Mouse (Mus musculus) yolk sac, embryonic 10.5 days (tissue): Measurements from ENCODE around the gene B4galt5.
A peak's percentile ranks its signal among the peaks of the same experiment; 100 is the strongest.

Source experiments
- DNase-seq: peaks from one replicate; pipeline ENCODE4 v3.0.0-alpha.2; 2017; ENCODE audit warnings: low spot score

B4galt5 gene

GRCm38 (mm10) chr2:167331432-167331921, 17.5 kb downstream of the B4galt5 start:
- DNase-seq: no peak

DNA sequence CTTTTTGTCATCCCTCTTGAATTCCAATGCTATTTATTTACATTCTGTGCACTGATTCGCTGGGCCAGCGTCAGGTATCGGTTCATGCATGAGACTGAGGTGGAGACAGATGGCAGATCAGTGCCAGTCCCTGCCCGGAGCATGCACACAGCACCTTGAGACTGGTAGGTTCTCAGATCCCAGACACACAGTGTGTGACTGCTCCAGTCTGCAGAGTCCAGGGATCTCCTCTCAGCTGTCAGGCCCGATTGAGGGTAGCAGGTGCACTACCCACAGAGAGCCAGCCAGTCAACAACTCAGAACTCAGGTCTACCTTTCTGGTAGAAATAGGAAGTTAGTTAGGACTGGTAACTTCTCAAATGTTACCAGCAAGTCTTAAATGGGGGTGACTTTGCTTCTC, 18.4 kb downstream of the B4galt5 start:
- DNase-seq: no peak

DNA sequence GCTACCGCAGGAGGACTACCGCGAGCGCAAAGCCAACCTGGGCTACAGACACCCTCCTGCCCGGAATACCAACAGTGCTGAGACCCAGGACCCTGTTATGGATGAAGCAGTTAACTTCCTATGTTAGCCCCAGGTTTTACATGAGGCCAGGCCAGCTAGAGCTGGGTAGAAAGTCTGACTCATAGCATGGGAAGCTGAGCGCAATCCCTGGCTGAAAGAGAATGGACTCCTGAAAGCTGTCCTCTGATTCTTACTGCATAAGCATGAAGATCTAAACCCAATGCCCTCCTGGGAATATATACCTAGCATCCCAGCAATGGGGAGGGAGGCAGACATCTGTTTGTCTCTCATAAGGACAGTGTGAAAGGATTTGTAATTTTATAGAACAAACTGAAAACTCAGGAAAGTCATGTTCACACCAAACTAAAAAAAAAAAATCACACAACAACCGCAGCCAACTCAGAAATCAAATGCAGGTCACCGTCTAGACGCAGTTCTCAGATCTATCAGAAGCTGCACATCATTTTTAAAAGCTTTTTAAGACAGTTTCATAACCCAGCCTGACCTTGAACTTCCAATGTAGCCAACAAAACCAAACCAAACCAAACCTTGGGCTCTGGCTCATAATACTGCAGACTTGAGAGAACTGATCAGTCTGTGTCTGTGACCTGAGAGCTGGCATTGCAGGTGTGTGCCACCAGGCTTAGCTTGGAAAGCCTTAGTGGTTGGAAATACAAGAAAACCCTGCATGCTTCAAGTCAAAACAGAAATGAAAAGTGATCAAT, 19.3 kb downstream of the B4galt5 start:
- DNase-seq: no peak

- DNase-seq: no peak
Observed at GRCm38 (mm10) chr2:167328340-167328739, 20.6 kb downstream of the B4galt5 start.

DNA sequence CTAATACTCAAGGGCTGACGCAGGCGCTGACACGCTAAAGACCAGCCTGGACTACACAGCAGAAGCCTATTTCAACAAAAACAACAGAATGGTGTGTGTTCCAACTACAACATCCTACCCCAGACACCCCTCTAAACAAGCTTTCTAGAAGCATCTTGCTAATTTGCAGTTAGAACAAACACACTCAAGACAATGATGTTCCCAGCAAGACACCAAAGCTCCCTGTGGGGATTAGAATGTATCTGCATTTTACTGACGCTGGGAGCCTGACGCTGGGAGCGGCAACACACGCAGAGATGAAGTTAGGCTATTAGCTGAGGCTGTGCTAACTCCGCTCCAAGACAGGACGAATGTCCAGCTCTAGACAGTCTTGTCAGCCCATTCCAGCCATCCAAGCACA, 22.4 kb downstream of the B4galt5 start:
- no peak for DNase-seq

GRCm38 (mm10) chr2:167324151-167324930, 24.6 kb downstream of the B4galt5 start:
- no peak for DNase-seq

DNA sequence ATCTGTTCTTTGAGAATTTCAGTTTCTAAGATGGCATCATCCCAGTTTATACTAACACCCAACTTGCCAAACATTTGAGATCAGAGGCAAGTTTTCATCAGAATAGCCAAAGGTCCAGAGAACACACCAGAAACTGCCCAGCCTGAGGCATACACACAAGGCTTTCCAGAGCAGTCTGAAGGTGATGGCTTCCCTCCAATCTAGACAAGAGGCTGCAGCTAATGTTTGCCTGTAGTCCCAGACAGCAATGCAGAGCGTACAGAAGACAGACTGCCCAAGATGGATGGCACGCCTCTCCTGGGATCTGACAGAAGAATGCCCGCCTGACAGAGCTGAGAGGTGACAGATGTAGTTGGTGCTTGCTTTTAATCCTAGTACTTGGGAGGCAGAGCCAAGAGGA, 25.9 kb downstream of the B4galt5 start:
- no peak for DNase-seq

DNA sequence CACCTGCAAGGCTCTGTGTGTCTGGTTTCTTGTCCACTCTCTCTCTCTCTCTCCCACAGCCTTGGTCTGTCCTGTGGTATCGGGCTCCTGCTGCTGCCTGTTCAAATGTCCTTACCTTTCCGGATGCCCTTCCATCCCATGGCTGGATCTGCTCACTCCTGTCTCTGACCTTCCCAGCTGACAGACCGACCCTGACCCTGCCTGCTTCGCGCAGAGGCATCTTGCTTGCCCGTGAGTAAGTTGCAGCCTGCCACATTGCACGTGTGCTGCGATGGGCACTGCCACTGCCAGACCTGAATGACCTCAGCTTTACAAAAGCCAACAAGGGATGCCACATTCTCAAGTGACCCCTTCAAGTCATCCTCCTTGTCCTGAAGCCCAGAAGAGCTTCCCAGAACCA, 27.6 kb downstream of the B4galt5 start:
- no peak for DNase-seq

GRCm38 (mm10) chr2:167318981-167319380, 30.0 kb downstream of the B4galt5 start:
- peak; percentile 76 for DNase-seq

DNA sequence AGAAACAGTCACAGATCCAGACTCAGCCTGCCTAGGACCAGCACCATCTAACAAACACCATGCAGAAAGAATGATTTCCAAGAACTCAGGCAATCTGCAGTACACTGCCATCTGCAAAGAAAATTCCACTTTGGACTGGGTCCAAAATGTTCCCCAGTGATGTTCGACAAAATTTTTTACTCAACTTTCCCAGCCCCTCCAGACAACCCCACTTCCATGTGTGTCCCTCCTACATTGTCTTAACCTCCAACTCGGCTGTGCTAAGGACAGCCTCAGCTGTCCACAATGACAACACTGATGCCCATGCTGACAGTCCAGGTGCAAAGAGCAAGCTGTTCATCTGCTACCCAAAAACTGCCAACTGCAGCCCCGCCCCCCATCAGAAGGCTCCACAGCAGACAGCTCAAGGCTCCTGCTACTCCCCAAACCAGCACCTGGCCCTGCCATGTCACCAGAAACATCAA, 32.2 kb downstream of the B4galt5 start:
- DNase-seq: no peak

GRCm38 (mm10) chr2:167314491-167314890, 34.5 kb downstream of the B4galt5 start:
- no peak for DNase-seq

GRCm38 (mm10) chr2:167313501-167314326, 35.3 kb downstream of the B4galt5 start:
- peak; percentile 78 for DNase-seq

DNA sequence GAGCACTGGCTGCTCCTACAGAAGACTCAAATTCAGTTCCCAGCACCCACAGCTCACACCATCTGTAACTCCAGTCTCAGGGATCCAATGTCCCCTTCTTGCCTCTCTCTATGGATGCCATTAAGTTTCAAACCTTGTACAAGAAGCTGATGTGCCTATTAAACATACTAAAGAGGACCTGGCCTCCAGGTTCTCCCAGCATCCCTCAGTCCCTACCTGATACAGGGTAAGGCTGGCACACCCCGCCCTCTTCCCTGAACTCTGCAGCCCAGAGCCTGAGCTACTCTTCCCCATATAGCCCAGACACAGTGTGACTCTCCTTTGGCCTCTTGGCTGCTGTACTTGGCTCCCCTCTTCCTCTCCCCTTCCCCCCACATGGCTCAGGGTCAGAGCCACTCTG, 38.9 kb downstream of the B4galt5 start:
- no peak for DNase-seq

DNA sequence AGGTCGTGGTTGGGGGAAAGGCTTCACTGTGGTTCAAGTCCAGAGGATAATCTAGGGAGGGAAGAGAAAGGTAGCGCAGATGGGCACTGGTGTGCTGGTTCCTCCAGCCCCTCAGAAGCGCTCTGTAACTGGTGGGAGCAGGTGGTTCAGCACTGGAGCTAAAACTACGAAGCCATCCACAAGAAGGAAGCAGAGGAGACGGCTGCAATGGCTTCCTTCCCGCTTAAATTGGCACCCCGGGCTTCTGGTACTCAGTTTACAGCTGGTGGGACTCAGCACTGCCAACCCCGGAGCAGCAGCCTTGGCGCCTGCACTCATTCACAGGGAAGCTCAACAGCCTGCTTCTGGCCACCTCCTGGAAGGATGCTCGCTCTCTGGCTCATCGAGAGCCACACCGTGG, 39.7 kb downstream of the B4galt5 start:
- no peak for DNase-seq

- peak; percentile 17 for DNase-seq
Observed at GRCm38 (mm10) chr2:167307716-167308115, 41.3 kb downstream of the B4galt5 start.

DNA sequence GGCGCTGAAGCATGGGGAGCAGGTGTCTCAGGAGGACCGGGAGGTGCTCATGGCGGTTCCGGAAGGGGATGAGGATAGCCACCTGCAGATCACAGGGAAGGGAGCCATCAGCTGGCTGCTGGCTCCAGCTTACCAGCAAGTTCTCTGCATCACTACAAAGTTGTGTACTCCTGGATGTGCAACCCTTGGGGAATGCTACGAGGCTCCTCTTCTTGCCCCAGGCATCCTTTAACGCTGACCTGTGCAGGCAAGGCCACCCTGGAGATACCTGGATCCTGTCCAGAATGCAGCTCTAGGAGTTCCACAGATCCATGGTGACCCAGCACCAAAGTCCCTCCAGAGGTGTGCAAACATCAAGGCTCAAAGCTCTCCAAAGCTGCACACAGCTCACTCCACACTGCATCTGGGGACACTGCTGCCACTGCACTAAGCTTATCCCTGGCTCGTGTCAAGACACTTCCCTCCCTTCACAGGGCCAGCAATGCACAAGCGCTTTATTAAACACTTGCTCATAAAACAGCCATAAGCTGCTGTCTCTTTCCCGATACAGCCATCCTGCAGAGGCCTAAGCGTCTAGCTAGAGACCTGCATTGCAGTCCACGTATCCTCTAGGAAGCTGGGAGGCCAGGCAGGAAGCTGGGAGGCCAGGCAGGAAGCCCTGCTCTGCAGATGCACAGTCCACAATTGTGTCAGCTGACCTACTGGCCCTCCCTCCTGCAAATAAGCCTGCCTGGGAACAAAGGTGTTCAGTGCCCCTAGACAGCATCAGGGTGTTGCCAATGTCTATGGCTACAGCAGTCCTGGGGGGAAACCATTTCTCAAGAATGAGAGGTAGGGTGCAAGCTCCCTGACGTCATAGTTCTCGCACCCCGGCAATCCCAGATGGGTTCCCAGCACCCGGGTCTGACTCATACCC, 42.1 kb downstream of the B4galt5 start:
- peak; percentile 54 for DNase-seq

DNA sequence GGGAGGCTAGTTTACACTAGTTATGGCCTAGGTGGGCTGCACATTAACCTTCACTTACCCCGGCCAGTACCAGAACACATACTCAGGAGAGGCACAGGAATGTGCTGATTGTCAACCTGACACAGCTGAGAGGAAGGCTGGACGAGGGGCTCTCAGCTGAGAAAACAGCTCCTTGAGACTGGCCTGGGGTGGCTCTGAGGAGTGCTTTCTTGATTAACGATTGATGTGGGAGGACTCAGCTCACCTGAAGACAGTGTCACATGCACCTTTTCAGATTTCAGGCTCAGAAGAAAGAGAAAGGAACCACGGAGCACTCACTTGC, 42.7 kb downstream of the B4galt5 start:
- no peak for DNase-seq

DNA sequence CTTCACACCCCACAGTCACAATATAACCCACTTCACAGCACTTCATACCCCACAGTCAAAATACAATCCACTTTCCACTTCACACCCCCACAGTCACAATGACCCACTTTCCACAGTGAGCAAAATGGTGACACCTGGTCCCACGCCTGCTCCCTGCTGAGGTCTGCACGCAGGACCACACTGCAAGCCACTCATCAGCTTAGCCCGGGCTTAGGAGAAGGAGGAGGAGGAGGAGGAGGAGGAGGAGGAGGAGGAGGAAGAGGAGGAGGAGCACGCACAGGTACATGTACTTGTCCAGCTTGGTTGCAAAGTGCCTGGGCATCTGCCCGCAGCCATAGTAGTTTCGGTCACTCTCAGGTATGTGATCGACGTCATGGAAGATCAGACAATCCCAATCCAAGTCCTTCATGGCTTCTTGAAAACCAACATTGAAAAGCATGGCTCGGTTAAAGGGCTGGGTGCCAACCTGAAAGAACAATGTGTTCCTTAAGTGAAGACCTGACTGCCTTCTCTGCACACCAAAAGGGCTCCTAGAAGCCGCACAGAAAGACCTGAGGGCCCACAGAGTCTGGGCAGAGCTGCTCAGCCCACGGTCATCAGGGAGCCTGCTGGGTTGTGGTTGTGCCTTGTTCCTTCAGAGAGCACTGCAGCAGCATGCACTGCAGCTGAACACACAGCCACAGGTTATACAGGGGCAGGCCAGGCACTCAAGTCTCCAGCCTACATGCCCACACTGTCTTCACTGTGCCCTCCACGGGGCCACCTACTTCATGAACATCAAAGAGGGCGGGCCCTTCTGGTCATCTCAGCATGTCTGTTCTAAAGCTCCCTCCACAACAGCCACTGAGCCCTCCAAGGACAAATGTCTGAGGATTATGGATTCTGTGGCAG, 43.4 kb downstream of the B4galt5 start:
- DNase-seq: no peak

GRCm38 (mm10) chr2:167304651-167305381, 44.2 kb downstream of the B4galt5 start:
- no peak for DNase-seq

DNA sequence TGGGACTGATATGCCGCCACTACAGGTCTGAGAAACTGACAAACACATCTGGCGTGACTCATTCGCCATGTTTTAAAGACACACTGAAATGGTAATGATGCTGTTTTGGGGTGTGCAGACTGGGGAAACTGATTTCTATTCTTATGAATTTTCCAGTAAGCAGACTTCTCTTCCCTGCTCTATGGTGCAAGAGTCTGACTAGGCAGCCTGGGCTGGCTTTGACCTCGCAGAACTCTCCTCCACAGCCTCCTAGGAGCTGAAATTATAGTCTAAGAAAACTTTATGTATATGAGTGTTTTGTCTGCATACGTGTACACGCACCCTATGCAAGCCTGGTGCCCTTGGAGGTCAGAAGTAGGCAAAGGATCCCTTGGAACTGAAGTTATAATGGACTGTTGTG, 45.2 kb downstream of the B4galt5 start:
- DNase-seq: no peak
